Mouse (Mus musculus): ENCODE results near the gene Gm11541.

The Gm11541 gene

DNA sequence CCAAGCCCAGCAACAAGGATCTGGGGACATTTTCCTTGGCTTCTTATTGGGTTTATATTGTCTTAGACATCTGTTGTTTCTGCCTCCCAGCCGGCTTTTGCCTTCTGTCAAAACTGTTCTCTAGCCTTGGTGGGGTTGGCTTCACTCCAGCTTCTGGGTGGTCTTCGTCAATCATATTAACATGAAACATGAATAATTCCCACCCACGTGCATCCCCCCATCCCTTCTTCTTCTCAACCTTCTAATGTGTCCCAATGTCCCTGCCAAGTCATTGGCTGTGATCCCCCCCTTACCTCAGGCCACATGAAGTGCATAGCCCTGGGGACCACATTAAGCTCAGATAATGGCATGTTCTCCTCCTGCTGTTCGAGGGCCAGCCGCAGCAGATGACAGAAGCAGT is at the start of gene Gm11541:
Gm11541 (minus strand) TSS at position 28 of the 400 bp plus-strand sequence.
- in situ Hi-C loops (cut with MseI, MboI), result no loop called here

DNA sequence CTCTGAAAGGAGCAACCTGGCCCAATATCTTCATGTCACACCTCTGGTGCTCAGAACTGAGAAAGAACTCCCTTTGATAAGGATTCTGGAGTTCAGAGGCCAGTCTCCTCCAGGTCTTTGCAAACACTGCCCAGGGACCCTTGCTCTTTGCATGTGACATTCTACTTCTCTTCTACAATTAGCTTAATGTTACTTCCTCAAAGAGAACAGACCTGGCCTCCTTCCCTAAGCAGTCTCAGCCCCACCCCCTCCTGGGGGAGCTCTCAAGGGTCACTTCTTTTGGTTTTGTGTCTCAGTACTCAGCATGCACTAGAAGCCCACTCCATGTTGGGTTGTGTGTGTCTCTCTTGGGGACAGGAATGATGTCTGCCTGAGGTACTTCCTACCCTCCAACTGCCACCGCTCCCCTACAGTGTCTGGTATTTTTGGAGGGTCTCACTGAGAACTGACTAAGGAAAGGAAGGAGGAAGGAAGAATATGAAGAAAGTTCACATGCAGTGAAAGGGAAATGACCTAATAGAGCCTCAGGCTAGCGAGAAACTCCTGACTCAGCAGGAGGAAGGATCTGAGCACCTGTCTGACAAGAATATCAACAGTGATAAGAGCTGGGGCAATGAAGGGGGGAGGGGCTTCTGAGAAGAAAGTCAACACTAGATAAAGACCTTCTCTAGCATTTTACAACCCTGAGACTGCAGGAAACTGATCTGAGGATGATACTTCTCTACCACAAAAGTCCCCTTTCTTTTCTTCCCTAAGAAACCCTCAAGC is 48.8 kb upstream of the Gm11541 start:
- in situ Hi-C loops (cut with MseI, MboI), result no loop called here

DNA sequence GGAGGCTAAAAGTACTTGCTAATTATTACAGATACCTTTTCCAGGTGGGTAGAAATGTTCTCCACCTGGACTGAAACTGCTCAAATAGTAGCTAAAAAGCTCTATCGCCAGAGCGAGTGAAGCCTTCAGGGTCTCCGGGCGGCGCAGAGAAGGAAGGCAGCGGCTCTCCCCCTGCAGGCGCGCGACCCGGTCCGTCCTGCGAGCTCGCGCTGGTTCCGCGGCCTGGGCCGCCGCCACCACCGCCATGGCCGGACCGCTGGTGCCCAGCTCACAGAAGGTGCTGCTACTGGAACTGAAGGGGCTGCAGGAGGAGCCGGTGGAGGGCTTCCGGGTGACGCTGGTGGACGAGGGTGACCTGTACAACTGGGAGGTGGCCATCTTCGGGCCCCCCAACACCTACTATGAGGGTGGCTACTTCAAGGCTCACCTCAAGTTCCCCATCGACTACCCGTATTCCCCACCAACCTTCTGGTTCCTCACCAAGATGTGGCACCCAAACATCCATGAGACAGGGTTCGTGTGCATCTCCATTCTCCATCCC is 37.5 kb upstream of the Gm11541 start, which contains the start of gene Cdc34b:
Cdc34b (plus strand) TSS at position 51 of the 541 bp plus-strand sequence.
- in situ Hi-C loops (cut with MseI, MboI), result no loop called here

DNA sequence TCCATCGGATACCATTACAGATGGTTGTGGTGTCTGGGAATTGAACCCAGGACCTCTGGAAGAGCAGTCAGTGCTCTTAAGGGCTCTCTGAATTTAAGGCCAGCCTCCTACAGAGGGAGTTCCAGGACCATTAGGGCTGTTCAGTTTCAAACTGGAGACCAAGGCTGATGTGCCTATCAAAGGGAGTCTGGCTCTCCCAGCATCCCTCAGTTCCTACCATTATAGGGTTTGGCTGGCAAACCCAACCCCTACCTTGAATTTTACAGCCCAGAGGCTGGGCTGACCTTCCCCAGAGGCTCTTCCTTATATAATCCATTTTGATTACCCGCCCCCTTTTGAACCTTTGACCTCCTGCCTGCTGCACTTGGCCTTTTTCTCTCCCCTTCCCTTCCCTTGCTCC is 31.4 kb upstream of the Gm11541 start:
- in situ Hi-C loops (cut with MseI, MboI), result no loop called here

DNA sequence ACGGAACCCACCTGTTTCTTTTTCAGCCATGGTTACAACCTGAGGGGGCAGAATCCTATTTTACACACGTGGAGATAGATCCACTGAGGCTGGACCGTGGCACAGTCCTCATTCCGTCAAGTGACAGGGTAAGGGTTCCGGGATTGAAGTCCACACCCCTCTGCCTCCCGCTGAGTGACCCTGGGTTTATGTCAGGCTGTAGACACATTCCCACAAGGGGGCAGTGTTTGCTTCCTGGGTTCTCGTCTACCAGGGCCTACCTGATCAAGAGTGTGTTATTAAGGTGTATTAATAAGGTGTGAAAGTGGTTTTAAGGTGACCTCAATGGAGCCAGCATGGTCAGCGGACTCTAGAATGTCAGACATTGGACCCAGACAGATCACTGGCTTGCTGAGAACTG is 28.5 kb upstream of the Gm11541 start:
- in situ Hi-C loops (cut with MseI, MboI), result loop anchor here in 1 of 2 experiments (5.0 kb wide), 1 partner anchor 50 kb away; the partner anchor contains the start of gene Tmem92

- in situ Hi-C loops (cut with MseI, MboI), result loop anchor here in 1 of 2 experiments (5.0 kb wide), 1 partner anchor 51 kb away; the partner anchor contains the start of gene Tmem92
Measured at GRCm38 (mm10) chr11:94731229-94731628, 26.9 kb upstream of the Gm11541 start.

DNA sequence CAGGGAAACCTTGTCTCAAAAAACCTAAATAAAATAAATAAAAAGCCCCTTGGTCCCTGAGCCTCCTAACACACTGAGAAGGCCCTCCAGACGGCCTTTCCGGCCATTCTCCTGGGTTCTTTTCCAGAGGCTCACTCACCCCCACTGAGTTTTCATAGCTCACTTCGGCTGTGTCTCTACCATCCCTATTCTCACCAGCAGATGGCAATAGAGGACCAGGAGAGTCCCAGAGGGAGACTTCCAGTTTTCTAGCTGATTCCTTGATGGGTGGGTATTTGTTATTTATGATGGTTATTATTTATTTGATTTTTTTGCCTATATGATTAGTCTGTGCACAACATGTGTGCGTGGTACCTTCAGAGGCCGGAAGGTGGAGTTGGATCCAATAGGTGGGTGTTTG is 26.0 kb upstream of the Gm11541 start:
- in situ Hi-C loops (cut with MseI, MboI), result loop anchor here in 1 of 2 experiments (5.0 kb wide), 1 partner anchor 52 kb away; the partner anchor contains the start of gene Tmem92

DNA sequence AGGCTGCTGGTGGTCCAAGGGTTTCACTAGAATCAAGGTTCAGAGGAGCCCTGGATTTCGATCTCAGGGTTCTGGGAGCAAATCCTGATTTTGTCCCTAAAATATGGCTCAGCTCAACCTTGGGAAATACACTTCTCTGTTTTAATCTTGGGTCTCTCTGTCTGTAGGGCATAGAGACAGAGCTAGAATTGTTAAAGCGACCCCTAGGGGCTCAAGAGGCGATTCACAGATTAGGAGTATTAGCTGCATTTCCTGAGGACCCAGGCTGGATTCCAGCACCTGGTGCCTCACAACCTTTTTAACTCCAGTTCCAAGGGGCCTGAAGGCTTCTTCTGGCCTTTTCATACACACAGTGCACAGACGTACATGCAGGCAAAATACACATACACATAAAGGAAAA is 25.3 kb upstream of the Gm11541 start:
- in situ Hi-C loops (cut with MseI, MboI), result no loop called here

DNA sequence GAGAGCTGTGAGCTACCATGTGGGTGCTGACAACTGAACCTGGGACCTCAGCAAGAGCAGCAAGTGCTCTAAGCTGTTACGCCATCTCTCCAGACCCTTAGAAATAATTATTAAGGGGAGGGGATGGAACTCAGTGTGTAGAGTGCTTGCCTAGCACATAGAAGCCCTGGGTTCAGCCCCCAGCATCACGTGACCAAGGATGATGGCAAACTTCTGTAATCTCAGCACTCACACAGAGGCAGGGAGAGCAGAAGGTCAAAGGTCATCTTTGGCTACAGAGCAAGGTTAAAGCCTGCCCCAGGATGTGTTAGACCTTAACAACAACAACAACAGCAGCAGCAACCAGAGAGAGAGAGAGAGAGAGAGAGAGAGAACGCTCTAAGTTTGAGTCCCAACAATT is 24.2 kb upstream of the Gm11541 start:
- in situ Hi-C loops (cut with MseI, MboI), result no loop called here

GRCm38 (mm10) chr11:94727306-94727705 is 23.0 kb upstream of the Gm11541 start:
- in situ Hi-C loops (cut with MseI, MboI), result no loop called here

DNA sequence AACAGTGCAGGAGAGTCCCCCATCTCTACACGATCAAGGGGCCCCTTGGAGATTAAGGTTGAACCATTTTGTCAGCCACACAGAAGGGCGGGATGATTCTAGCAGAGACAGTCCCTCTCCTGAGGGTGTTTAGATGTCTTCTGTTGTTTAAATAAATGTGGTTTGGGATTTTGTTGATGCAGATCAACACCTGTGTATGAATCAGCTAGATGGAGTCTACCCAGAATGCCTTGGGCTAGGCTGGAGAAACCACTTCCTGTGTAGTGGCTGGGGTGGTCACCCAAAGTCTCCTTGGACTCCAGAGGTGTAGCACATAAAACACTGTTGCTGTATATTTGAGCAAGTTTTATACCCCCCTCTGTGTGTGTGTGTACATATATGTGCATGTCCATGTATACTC is 14.9 kb upstream of the Gm11541 start:
- in situ Hi-C loops (cut with MseI, MboI), result no loop called here

DNA sequence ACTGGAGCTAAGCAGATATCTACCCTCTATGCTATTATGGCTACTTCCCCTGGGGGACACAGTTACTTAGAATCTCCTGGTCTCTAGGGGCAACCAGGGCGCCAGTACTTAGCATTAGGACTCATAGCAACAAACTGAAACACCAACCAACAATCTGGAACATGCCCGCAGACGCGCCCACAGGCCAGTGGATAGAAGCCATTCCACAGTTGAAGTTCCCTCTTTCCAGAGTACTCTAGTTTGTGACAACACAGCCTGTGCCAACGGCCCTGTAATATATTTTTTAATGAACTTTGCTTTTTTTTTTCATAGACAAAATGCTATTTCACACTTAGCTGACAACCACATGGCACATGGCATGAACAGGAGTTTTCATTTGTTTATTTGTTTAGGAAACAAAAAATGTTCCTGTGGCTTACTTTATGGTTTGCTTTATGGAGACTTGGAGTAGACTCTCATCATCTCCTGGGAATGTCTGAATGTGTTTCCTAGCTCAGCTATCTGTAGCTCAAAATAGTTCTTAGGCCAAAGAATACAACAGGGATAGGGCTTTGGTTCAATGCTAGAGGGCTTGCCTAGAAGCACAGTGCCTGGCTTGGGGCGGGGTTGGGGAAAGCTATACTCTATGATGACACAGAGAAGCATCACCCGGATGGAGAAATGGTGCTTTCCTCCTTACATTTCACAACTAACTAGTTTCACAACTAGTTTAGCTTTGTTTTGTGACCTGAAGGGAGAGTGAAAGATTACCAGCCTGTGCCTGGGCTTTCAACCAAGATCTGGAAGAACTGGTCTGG is 14.0 kb upstream of the Gm11541 start:
- in situ Hi-C loops (cut with MseI, MboI), result no loop called here

DNA sequence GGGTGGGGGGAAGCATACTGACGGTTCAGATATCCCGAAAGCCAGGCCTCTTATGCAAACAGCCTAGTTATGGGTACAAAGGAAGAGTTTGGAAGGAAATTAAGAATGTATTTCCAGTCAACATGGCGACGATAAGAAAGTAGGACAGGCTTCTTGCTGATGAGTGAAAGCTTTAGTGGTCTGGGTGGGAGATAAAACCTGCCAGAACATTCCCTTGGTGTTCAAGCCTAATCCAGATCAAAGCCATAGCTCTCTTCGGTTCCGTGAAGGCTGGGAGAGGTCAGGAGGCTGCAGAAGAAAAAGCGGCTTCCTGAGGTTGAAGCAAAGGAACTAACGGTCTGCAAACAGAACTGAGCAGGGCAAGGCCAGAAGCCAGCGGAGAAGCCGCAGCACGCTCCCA is 12.9 kb upstream of the Gm11541 start:
- in situ Hi-C loops (cut with MseI, MboI), result no loop called here

- in situ Hi-C loops (cut with MseI, MboI), result no loop called here
Measured at GRCm38 (mm10) chr11:94716754-94717153, 12.5 kb upstream of the Gm11541 start.

- in situ Hi-C loops (cut with MseI, MboI), result no loop called here
Measured at GRCm38 (mm10) chr11:94715622-94716021, 11.3 kb upstream of the Gm11541 start.

DNA sequence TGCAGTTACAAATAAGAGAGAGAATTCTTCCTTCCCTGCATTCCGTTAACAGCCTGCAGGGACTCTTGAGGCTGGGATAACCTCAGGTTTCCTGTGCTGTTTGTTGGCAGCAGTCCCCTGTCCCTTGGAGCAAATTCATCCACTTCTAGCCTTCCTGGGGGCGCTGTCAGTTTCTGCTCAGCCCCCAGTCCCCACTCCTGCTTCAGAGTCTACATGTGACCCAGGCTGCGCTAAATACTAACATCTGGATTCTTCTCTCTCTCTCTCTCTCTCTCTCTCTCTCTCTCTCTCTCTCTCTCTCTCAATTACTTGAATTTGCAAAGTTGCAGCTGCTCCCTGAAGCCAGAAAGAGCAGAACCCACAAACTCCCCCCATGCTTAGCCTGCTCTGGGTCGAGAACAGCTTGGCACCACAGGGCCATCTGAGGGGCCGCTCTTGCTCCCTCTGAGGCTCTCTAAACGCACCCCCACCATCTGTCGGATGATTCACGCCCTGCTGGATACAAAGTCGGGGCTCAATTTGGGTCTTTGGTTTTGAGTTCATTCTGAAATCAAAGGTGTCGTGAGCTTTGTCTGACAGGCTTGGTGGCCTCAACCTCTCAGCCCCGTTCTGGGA is 9.1 kb upstream of the Gm11541 start:
- in situ Hi-C loops (cut with MseI, MboI), result no loop called here

DNA sequence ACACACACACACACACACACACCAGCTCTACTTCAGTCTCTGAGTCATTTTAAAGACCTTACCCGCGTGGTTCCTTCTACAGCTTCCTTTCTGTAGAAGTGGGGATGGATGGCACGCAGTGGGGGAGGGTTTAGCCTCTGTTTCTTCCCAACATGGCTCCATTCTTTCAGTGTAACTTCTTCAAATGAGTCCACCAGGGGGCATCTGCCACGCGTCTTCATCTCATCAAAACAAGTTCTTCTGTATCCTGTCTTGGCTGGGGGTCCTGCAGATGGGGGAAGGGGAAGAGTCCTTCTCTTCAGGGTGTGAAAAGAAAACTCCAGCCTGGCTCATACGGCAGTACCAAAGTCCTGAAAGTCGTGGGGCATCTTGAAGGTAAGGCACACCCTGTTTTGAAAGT is 279 bp downstream of the Gm11541 start:
- in situ Hi-C loops (cut with MseI, MboI), result no loop called here

GRCm38 (mm10) chr11:94702216-94702610 is 2.1 kb downstream of the Gm11541 start:
- in situ Hi-C loops (cut with MseI, MboI), result no loop called here

DNA sequence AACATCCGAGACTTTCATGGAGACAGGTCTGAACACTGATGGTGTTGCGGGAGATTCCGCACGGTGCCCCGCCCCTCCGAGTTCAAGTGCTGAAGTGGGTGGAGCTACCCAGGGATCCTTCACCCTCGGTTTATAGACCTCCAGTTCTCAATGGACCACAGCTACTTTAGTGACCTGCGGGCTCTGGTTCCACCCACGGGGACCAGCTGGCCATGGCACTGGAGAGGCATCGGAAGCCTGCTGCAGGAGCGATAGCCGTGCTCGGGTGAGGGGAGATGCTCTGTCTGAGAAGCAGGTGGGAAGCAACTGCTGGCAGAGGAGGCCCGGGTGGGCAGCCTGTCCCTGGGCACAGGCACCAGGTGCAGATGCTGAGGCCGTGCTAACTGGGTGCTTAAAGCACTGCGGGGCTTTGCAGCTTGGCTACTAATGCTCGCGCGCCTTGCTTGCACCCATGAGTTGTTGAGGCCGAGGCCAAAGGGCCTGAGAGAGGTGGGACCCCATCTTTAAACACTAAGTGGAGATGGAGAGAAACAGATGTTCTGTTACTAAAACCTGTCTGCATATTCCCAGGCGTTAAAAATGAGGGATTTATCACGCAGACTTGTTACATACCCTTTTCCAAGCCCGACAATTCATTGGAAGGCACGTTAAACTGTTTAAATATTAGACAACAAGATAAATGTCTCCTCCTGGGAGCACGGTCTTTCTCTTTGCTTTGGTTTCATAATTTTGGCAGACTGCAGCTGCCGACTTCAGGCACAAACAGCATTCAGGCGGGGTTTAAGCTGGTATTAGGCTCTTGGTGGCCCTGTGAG is 2.7 kb downstream of the Gm11541 start:
- in situ Hi-C loops (cut with MseI, MboI), result no loop called here

- in situ Hi-C loops (cut with MseI, MboI), result no loop called here
Measured at GRCm38 (mm10) chr11:94699399-94699798, 4.9 kb downstream of the Gm11541 start.

Data from mouse trophoblast stem cell (cell line).